Mouse (Mus musculus) limb, embryonic 13.5 days (tissue): ENCODE measurements at regions not wholly inside any gene's neighbourhood (a gene's known extent, or its start where the extent isn't known, plus 50 kb on each side); places are given as distances from the start of the nearest gene placed in this dataset.
"Not testable (repeated sequence)": the region's sequence is repeated elsewhere in the genome, so short reads cannot be mapped to it uniquely, and the experiment has no call there.

Experiments used
- ATAC-seq: fragments of 200-750 bp; cut with Nextera tagmentation; 2 replicates; pipeline ENCODE4 v1.8.0; 2017; ENCODE audit warnings: low read depth, moderate number of reproducible peaks, moderate TSS enrichment; ENCODE audit not compliant: low FRiP score
- H3K27ac ChIP-seq: fragments of 300-500 bp; sonication (generic); 2 replicates; pipeline ENCODE4 v1.5.1; 2015; ENCODE audit warnings: inconsistent platforms, mild to moderate bottlenecking, moderate library complexity
- H3K27me3 ChIP-seq: fragments of 300-500 bp; sonication (generic); 2 replicates; pipeline ENCODE4 v1.6.1; 2015; ENCODE audit warnings: mild to moderate bottlenecking, inconsistent platforms
- H3K36me3 ChIP-seq: fragments of 300-500 bp; sonication (generic); 2 replicates; pipeline ENCODE4 v1.6.1; 2015; ENCODE audit warnings: inconsistent platforms, mild to moderate bottlenecking, moderate library complexity
- H3K4me1 ChIP-seq: fragments of 300-500 bp; sonication (generic); 2 replicates; pipeline ENCODE4 v1.6.1; 2015; ENCODE audit warnings: inconsistent platforms
- H3K4me2 ChIP-seq: fragments of 300-500 bp; sonication (generic); replicated peaks from 2 replicates; pipeline ENCODE4 v1.6.1; 2015; ENCODE audit warnings: inconsistent platforms, mild to moderate bottlenecking, moderate library complexity
- H3K4me3 ChIP-seq: fragments of 300-500 bp; sonication (generic); 2 replicates; pipeline ENCODE4 v1.5.1; 2015; ENCODE audit warnings: moderate library complexity, mild to moderate bottlenecking, inconsistent platforms
- H3K9ac ChIP-seq: fragments of 300-500 bp; sonication (generic); 2 replicates; pipeline ENCODE4 v1.6.1; 2015; ENCODE audit warnings: mild to moderate bottlenecking, inconsistent platforms
- H3K9me3 ChIP-seq: fragments of 300-500 bp; sonication (generic); 2 replicates; pipeline ENCODE4 v1.6.1; 2016; ENCODE audit warnings: inconsistent platforms
- WGBS: fragments of 180-500 bp; shearing (Covaris S2); methylation state at CpG from one replicate; pipeline ENCODE4 v1.1.7; 2015; 5-methylcytosine and 5-hydroxymethylcytosine counted together

DNA sequence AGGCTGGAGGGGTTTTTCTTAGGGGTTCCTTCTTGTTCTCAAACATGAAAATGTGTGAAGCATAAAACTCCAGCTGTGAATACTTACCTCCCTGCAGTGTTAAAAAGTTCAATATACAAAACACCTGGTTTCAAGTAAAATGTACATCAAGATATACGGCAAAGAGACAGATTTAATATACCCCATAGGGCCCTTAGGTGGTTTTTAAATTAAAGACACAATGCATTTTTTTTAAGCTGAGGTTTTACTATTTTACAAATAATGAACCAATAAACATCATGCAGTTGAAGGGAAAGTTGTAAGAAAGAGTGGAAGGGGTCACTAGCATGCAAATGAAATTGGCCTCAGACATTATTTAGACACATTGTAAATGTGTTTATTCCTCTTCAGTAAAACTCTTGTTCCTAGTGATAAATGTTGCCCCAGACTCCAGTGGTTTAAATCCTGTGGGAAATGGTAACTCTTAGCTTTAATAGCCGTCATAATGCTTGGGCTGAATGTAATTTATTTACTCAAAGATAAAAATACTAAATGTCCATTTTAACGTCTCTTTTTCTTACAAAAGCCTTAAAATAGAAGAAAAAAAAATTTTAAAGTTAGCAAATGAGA, 1337.9 kb downstream of the Efnb2 start:
- peak overlapping the region; percentile 26 for H3K4me2 ChIP-seq
- ATAC-seq = peak; percentile 78; the same call in 1 of the 2 replicates
- H3K27ac ChIP-seq = no peak overlapping the region
- H3K9ac ChIP-seq = no peak overlapping the region
- H3K4me1 ChIP-seq = peaks cover 5% of the 10 kb centered on the region; the same call in 1 of the 2 replicates
- H3K4me3 ChIP-seq = no peak overlapping the region
- peaks cover 34% of the 10 kb centered on the region for H3K27me3 ChIP-seq
- H3K9me3 ChIP-seq = no peaks in the 10 kb centered on the region
- 11% methylated on average over 3 of the region's 3 CpGs for WGBS
- H3K36me3 ChIP-seq = no peaks in the 10 kb centered on the region

- Histone ChIP-seq H3K4me1 (peaks cover 5% of the 10 kb centered on the region; the same call in 1 of the 2 replicates), H3K27me3 (peaks cover 34% of the 10 kb centered on the region), H3K9me3 (no peaks in the 10 kb centered on the region), H3K36me3 (no peaks in the 10 kb centered on the region), H3K4me2 (peak overlapping the region; percentile 26), H3K4me3 (no peak overlapping the region), H3K27ac (no peak overlapping the region), H3K9ac (no peak overlapping the region)
- 38% methylated on average over 12 of the region's 12 CpGs for WGBS
- ATAC-seq = no peak
These were observed 1338.5 kb downstream of the Efnb2 start for GRCm38 (mm10) chr8:7322376-7323066.

DNA sequence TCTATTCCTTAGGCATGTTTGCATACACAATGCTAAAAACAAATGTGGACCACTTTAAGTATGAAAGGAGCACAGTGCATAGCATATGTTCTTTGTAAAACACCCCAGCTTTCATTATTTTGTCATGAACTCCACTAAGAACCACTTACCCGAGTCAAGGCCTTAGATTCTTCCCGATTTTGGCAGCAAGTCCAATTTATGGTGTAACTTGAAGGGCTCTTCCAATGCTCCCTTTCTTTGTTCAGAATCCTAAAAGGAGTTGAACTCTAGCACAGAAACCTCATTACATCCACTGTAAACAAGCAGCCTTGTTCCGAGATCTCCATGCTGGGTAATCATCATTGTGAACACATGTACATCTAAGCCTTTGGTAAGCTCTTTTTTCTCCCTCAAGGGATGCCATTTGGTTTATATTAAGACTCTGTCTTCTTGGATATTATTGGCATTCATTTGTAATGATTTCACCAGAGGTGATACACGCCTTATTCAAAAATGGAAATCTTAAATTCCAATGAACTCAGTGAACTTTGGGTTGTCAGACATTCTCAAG, 1344.2 kb downstream of the Efnb2 start:
- no peak overlapping the region for H3K27ac ChIP-seq
- whole genome bisulfite sequencing = 35% methylated on average over 4 of the region's 4 CpGs
- no peaks in the 10 kb centered on the region for H3K9me3 ChIP-seq
- no peak for ATAC-seq
- H3K9ac ChIP-seq = no peak overlapping the region
- H3K36me3 ChIP-seq = no peaks in the 10 kb centered on the region
- H3K27me3 ChIP-seq = peaks cover 26% of the 10 kb centered on the region
- no peaks in the 10 kb centered on the region for H3K4me1 ChIP-seq
- no peak overlapping the region for H3K4me3 ChIP-seq
- H3K4me2 ChIP-seq = no peak overlapping the region

DNA sequence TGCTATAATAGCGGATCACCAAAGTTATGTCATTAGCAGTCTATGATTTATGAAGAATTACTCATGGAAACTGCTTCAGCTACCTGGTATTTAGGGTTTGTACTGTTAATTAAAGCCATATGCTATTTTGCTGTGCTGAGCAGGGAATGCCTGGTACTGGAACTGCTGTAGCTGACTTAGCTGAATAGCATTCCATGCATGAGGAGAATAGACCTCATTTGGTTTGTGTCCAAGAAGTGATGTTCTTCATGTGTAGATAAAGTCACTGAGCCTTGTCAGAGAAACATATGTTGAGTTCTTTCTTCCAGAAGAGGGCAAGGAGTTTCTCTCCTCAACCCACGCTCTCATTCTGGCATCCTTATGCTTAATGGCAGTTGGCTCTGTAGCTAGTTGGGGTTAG, 1351.8 kb downstream of the Efnb2 start:
- H3K4me3 ChIP-seq = no peak overlapping the region
- H3K4me1 ChIP-seq = 0 out of 2 replicates have a peak, but pooled peaks cover 3% of the 10 kb centered on the region
- no peaks in the 10 kb centered on the region for H3K9me3 ChIP-seq
- no peak overlapping the region for H3K4me2 ChIP-seq
- H3K27me3 ChIP-seq = no peaks in the 10 kb centered on the region
- WGBS = 53% methylated on average over 2 of the region's 2 CpGs
- ATAC-seq = no peak; the same call in 1 of the 2 replicates
- no peak overlapping the region for H3K27ac ChIP-seq
- no peak overlapping the region for H3K9ac ChIP-seq
- no peaks in the 10 kb centered on the region for H3K36me3 ChIP-seq

GRCm38 (mm10) chr8:7289361-7289760, 1371.7 kb downstream of the Efnb2 start:
- Histone ChIP-seq H3K4me3 (no peak overlapping the region), H3K4me2 (no peak overlapping the region), H3K36me3 (no peaks in the 10 kb centered on the region), H3K4me1 (no peaks in the 10 kb centered on the region), H3K27me3 (no peaks in the 10 kb centered on the region), H3K9me3 (no peaks in the 10 kb centered on the region), H3K27ac (no peak overlapping the region), H3K9ac (no peak overlapping the region)
- no peak for ATAC-seq
- WGBS = 20% methylated on average over 7 of the region's 7 CpGs

GRCm38 (mm10) chr8:7286581-7286980, 1374.5 kb downstream of the Efnb2 start:
- Histone ChIP-seq H3K27me3 (no peaks in the 10 kb centered on the region), H3K4me3 (no peak overlapping the region), H3K9me3 (no peaks in the 10 kb centered on the region), H3K4me1 (no peaks in the 10 kb centered on the region), H3K4me2 (no peak overlapping the region), H3K27ac (no peak overlapping the region), H3K36me3 (no peaks in the 10 kb centered on the region), H3K9ac (no peak overlapping the region)
- 87% methylated on average over 1 of the region's 1 CpGs for WGBS
- ATAC-seq = no peak

- H3K9me3 ChIP-seq = no peaks in the 10 kb centered on the region
- no peak for ATAC-seq
- no peaks in the 10 kb centered on the region for H3K27me3 ChIP-seq
- no peak overlapping the region for H3K9ac ChIP-seq
- WGBS = 90% methylated on average over 3 of the region's 3 CpGs
- H3K27ac ChIP-seq = no peak overlapping the region
- H3K36me3 ChIP-seq = no peaks in the 10 kb centered on the region
- H3K4me1 ChIP-seq = no peaks in the 10 kb centered on the region
- no peak overlapping the region for H3K4me3 ChIP-seq
- no peak overlapping the region for H3K4me2 ChIP-seq
These were observed 1393.6 kb downstream of the Efnb2 start for GRCm38 (mm10) chr8:7267406-7267805.

DNA sequence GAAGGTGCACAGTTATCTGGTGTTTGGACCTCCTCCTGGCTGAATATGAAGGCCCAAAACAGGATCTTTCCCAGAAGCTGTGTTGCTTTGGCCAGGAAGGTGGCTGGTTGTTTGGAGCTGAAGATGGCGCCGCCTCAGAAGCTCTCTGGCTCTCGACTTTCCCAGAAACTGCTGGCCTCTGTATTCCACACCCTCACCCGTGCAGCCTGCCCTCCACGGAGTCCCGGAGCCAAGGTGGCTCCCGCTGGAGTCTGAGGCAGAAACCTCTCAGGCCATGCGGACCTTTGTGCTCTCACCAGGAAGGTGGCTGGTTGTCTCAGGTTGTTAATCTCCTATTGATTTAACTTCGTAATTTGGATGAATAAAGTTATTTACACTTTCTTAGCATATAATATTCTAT, 1406.7 kb downstream of the Efnb2 start:
- WGBS = 84% methylated on average over 9 of the region's 9 CpGs
- not testable (repeated sequence) for H3K27me3 ChIP-seq, H3K9me3 ChIP-seq, H3K4me1 ChIP-seq, H3K9ac ChIP-seq, H3K4me3 ChIP-seq, H3K4me2 ChIP-seq, H3K27ac ChIP-seq, H3K36me3 ChIP-seq, ATAC-seq

GRCm38 (mm10) chr8:7240321-7240720, 1420.7 kb downstream of the Efnb2 start:
- no peaks in the 10 kb centered on the region for H3K36me3 ChIP-seq
- WGBS = 91% methylated on average over 1 of the region's 1 CpGs
- ATAC-seq = no peak

GRCm38 (mm10) chr8:7234006-7234405, 1427.0 kb downstream of the Efnb2 start:
- 54% methylated on average over 3 of the region's 3 CpGs for WGBS
- Histone ChIP-seq H3K27ac (no peak overlapping the region), H3K9me3 (no peaks in the 10 kb centered on the region), H3K4me3 (no peak overlapping the region), H3K9ac (no peak overlapping the region), H3K27me3 (no peaks in the 10 kb centered on the region), H3K36me3 (no peaks in the 10 kb centered on the region), H3K4me1 (no peaks in the 10 kb centered on the region), H3K4me2 (no peak overlapping the region)
- no peak for ATAC-seq

More at GRCm38 (mm10) chr8:7240321-7240720, 1420.7 kb downstream of the Efnb2 start:
- H3K4me2 ChIP-seq = no peak overlapping the region
- H3K4me1 ChIP-seq = no peaks in the 10 kb centered on the region
- H3K9ac ChIP-seq = no peak overlapping the region
- no peak overlapping the region for H3K4me3 ChIP-seq
- H3K27me3 ChIP-seq = no peaks in the 10 kb centered on the region
- no peaks in the 10 kb centered on the region for H3K9me3 ChIP-seq
- H3K27ac ChIP-seq = no peak overlapping the region

DNA sequence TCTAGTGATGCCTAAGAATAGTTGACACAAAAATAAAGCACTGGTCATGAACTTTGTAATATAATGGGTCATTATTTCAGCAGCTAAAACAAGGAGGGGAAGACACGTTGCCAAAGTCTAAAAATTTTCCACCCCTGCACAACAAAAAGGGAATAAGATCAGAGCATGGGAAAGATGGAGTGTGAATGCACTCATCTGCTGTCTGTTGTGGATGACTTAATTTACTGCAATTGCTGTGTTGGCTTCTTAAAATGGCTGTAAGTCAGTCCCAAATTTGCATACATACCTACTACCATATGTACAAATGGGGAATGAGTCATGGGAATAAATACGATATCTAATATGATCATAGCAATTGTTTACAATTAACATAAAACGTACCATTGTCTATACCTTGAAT, 1441.7 kb downstream of the Efnb2 start:
- no peak overlapping the region for H3K9ac ChIP-seq
- no peaks in the 10 kb centered on the region for H3K36me3 ChIP-seq
- no peaks in the 10 kb centered on the region for H3K9me3 ChIP-seq
- H3K4me3 ChIP-seq = no peak overlapping the region
- H3K27me3 ChIP-seq = no peaks in the 10 kb centered on the region
- no peak for ATAC-seq
- no peaks in the 10 kb centered on the region for H3K4me1 ChIP-seq
- H3K4me2 ChIP-seq = no peak overlapping the region
- no peak overlapping the region for H3K27ac ChIP-seq
- 85% methylated on average over 3 of the region's 3 CpGs for WGBS

DNA sequence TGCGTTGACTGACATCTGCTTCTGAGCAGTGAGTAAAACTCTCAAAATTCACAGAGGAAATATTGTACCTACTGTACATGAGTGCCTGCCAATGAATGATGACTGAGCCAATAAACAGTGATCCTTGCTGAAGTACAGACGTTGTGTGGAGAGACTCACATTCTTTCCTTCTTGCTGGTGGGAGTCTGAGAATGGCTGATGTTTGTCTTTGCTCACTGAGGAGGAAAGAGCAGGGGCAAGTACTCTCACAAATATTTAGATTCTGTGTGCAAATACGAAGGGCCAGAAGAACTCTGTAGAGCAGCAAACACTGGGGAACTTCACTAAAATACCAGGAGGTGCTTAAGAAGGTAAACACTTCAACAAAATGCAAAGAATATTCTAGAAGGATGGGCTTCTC, 1453.9 kb downstream of the Efnb2 start:
- H3K27ac ChIP-seq = no peak overlapping the region
- no peak for ATAC-seq
- H3K9me3 ChIP-seq = no peaks in the 10 kb centered on the region
- no peaks in the 10 kb centered on the region for H3K36me3 ChIP-seq
- no peak overlapping the region for H3K4me3 ChIP-seq
- no peak overlapping the region for H3K9ac ChIP-seq
- no peak overlapping the region for H3K4me2 ChIP-seq
- no peaks in the 10 kb centered on the region for H3K27me3 ChIP-seq
- WGBS = 64% methylated on average over 3 of the region's 3 CpGs
- no peaks in the 10 kb centered on the region for H3K4me1 ChIP-seq
